Mouse (Mus musculus) left cerebral cortex, adult 11 months (tissue): ENCODE measurements at regions not wholly inside any gene's neighbourhood (a gene's known extent, or its start where the extent isn't known, plus 50 kb on each side); places are given as distances from the start of the nearest gene placed in this dataset.

ENCODE experiments used
- DNase-seq: peaks from one replicate; pipeline ENCODE4 v3.0.0; 2022; ENCODE audit warnings: low spot score

DNA sequence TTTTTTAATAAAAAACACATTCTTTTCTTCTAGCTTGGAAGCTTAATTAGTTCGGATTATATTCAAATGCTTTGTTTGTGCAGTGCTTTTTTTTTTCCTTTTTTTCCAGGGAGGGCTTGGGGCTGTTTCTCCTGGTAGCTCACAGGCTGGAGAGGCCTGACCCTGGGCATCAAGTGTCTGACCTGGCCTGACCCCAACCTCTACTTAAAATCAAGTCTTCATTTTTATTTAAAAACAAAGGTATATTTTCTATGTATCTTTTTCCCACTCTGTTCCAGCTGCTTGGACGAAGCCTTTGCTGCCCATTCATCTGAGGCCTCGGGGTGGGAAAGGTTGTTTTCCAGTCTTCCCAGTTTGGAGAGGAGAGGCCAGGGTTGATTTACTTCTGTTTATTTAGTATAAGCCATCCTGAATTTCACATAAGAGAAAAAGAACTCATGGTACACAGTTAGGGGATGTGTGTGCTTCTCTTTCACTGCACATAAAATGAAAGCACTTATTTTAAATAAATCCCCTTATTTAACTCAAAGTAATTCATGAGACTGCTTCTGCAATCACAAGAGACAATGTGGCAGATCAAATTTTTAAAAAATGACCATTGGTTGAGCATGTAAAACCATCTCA, 539.1 kb downstream of the Ptprc start:
- no peak for DNase-seq

DNA sequence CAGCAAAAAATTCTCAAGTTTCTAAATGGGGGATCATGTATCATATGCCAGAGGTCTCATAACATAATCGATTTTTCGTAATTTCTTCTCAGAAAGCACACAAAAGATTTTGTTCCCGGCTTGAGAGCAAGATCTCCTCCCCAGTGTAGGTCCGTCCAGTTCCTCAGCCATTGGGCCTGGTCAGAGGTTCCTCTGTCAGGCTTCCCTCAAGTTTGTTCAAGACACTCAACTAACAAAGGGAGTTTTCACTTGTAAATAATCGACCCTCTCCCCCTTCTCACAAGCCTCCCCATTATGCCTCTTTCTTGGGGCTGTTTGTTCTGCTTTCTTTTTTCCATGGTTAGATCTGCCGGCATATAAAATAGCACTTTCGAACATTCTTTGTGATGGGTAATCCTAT, 539.7 kb downstream of the Ptprc start:
- DNase-seq, result no peak

DNA sequence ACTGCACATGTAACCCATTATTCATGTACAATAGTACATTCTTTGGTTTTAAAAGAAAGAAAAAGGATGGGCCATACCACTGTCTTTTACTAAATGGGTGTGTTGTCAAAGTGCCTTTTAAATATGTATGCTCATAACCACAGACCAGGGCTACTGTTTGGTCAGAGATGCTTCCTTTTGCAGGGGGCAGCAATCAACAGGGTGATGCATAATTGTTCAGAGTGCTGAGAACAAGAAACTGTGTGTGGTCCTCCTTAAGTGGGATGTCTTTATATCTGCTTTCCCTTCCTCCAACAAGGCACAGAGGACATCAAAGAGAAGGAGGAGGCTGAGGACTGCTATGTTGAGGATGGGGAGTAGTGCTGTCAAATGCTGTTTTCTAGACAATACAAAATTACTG, 544.0 kb downstream of the Ptprc start:
- no peak for DNase-seq

DNA sequence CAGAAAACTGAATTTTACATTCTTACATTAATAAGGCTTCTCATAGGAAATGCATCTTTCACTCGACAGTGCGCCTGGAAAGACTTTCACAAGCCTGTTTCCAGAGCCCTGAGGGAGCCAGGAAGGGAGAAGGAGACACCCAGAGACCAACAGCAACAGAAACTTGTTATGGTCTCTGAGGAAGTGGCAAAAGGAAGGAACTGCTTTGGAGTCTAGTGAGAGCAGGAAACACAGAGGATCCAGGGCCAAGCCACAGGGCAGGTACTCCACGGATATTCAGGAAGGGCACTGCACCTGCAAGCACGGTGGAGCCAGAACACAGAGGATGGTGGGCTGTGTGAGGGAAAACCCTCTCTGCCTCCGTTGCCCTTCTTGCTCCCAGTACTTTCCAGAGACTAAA, 554.8 kb downstream of the Ptprc start:
- DNase-seq, result no peak

- DNase-seq, result no peak
Measured at GRCm38 (mm10) chr1:137618231-137618630, 557.3 kb downstream of the Ptprc start.

DNA sequence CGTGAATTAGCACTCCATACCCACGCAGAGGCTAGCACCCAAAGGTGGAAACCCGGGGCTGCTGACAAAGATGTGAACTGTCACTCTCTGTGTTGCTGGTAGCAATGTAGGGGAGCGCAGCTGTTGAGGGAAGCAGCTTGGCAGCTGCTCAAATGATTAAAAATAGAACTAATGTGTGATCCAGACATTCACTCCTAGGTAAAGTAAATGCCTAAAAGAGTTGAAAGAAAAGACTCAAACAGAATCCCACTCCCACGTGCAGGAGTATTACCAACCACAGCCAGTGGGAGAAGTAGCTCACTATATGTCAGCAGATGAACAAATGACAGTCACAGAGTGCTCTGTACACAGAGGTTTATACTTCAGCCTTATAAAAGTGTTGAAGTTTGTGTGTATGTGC, 558.0 kb downstream of the Ptprc start:
- DNase-seq, result peak; percentile 47

GRCm38 (mm10) chr1:137606716-137607115, 568.8 kb downstream of the Ptprc start:
- DNase-seq, result no peak

DNA sequence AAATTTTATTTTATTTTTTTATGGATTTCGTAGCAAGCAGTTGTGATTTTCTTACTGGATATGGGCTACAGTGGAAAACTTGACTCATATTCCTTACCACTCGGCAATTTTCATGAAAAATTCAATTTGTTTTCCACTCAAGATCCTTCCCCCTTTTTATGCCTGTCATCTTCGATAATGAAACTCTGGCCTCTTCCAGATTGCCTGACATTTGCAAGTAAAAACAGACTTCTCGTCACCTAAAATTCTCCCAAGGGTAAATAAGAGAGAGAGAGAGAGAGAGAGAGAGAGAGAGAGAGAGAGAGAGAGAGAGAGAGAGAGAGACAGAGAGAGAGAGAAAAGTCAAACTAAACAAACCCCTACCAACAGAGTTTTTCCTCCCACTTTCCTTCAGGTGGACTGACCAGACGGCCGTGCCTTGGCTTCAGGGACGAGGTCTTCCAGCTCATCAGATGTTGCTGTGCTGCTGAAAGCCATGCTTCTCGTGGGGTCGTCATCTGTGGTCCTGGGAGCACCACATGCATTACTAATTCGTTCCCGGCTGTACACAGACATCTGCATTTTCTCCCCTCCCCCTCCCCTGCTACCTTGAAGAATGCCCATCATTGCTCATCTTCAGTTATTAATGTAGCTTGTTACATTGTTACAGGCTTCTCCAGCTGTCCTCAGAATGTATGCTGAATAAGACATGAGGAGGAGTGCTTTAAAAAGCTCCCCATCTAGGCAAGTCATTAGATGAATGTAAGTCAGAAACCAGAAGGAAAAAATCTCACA, 569.4 kb downstream of the Ptprc start:
- no peak for DNase-seq

GRCm38 (mm10) chr1:137593732-137594131, 581.8 kb downstream of the Ptprc start:
- DNase-seq, result no peak

DNA sequence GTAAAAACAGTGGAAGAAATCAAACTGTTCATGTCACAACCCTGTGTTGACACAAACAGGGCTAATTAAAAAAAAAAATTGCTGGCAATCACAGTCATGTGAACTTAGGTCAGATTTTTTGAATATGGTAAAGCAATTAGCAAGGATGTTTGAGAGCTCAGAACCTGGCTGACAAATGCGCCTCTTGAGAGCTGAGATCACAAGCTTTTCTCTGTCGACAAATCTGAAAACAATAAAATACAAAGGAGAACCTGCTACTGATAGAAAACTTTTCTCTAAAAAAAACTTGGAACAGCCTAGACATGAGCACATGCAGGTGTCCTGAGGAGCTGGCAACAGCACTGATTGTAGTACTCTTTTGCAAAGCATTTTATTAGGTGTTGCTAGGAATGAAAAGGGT, 583.6 kb downstream of the Ptprc start:
- no peak for DNase-seq

DNA sequence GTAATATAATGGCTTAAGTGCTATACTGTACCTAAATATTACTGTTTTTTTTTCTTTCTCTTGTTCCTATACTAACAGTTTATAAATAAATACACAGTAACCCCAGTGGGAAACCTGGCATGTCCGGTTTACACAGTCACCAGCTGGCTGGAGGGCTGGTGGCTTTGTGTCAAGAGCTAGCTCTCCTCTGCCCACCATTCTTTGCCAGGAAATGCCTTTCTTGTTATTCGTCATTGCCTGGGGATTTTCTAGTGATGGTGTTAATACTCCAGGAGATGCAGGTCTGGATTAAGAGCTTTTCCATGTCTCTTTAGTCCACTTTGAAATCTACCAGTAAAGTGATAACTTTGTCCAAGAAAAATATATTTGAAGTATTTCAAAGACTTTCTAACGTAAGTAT, 584.2 kb downstream of the Ptprc start:
- DNase-seq, result no peak

DNA sequence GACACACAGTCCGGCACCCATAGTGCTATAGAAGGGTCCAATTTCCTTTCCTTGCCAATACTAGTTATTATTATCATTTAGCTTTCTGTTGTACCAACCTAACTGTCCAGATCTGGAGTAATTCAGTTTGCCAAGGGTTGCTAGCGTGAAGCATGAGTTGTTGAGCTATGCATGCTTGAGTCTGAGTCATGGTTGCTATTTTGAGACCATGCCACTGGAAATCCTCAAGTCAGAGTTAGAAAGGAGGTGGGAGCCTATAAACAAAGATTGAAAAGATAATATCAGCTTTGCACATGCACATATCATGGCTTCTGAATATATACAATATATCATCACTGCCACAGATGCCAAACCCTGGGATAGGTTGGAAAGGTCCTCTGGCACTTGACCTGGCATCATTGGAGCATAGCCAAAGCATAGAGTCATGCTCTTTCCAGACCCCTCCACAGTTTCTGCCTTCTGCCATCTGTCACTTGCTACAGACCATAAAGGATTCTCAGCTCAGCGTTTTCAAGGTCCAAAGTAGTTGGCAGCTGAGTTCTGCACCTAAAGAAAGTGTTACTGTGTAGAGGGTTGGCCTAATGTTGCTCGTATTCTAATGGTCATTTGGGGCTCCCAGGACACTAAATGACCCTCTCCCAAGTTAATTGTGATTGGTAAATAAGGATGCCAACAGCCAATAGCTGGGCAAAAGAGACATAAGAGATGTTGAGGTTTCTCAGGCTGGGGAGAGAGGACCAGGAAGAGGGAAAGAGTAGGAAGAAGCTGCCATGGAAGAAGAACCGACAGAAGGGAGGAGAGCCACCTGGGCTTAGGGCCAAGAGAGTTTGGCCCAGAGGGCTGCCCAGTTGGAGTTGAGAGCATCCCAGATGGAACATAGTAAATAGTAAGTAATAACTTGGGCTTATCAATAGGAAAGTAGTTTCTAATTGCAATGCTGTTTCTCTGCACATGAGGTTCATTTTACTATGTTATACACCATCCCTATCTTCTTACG, 586.9 kb downstream of the Ptprc start:
- peak; percentile 7 for DNase-seq

DNA sequence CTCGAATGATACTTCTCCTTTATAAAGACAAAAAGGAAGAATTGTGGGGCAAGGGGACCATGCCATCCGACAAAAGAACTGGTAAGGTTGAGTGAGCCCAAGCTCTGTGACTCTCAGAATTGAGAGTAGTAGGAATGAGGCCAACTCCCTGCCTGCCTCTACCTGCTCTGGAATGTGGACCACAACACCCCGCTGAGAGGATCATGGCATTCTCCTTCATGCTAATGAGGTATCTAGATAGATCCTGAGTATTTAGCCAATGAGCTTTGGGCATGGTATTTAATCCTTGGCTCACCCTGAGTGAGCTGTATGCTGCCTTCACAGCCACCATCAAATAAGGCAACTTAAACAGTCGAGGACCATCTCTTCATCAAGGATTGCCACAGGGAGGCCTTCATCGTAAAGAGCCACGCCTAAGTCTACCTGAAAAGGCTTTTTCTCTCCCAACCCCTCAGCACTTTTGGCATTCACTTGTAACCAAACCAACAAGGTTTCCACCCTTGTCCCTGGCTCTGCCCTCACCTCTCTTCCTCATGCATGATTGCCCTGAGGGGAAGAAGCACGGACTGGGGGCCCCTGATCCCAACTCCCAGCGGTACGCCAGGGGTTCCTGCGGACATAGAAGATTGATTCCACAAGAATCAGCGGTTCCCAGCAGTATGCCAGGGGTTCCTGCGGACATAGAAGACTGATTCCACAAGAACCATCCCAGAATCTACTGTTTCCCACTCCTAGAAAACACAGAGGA, 587.9 kb downstream of the Ptprc start:
- no peak for DNase-seq

GRCm38 (mm10) chr1:137584696-137585095, 590.8 kb downstream of the Ptprc start:
- no peak for DNase-seq

DNA sequence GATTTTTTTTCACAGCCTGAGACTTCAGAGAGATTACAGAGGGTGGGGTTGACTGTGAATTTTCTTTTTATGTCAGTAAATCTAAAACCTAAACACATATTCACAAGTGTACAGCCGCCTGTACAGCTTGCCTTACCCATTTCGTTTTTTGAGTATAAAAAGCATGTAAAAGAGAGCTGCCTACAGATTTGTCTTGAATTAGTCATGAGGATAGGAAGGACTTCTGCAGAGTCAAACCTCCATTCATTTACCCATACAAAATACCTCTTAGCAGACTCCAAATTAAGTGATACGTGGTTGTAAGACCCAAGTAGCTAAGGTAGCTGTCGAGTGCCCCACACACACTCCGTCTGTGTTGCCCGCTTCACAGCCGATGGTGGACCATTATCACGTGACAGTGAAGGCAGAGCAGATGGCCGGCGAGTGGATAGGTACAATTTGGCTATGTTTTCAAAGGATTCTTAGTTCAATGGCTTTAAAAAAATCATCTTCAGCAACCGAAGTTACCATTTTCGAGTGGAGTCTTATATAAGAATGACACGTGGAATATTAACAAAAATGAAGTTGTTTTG, 591.3 kb downstream of the Ptprc start:
- DNase-seq, result no peak

DNA sequence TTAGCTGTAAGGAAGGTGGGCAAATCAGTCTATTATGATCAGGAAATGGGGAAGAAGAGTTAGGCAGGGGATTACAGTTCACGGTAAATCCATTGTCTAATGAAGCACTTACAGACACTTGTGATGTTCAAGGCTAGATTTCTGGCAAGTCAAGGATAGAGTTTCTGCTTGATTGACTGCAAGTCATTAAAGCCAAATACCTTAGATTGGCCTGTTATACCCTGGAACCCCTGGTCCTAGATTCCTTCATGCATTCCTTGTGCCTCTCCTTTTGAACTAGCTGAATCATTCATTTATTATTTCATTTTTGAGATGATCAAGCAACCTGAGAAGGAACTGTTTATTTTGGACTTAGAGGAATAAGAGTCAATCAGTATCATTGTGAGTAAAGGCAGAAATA, 597.9 kb downstream of the Ptprc start:
- no peak for DNase-seq

DNA sequence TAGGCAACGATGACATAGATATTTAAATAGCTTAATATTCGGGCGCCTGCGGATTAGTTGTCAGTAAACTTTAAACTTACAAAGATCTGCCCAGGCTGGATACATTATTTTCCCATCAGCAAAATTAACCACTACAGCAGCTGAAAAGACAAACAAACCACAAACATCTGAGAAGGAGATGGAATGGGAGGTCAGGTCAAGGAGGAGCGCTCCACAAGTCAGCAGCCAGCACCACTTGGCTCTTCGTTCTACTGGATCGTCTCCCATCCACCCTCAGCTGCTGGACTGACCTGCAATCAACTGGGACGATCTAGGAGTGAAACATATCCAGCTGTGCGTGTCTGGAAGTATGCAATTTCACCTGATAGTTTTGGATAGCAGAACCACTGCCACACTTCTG, 599.3 kb downstream of the Ptprc start:
- DNase-seq, result no peak

DNA sequence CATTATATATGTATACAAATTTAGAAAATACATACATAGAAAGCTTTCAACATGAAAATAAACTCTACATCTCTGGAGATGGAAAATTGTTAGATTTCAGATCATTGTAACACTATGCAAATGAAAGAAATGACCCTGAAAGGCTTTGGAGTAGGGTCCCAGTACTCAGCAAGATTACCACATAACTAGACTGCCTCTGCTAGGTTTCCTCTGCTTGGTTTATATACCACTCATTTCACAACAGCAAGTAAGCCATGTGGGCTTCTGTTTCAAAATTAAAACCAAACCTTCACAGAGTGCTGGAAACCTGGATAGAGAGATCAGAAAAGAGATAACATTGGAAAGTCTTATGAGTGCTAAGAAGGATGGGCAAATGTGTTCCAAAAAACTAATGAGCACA, 600.1 kb downstream of the Ptprc start:
- no peak for DNase-seq

- no peak for DNase-seq
Measured at GRCm38 (mm10) chr1:137571905-137572865, 603.3 kb downstream of the Ptprc start.

- no peak for DNase-seq
Measured at GRCm38 (mm10) chr1:137571190-137571904, 604.2 kb downstream of the Ptprc start.
